Mouse (Mus musculus) cerebral cortex, adult 2 months (tissue): ENCODE results near the gene Galnt7.

Experiments
- WGBS: fragments of 180-500 bp; shearing (Covaris S2); methylation state at CpG from one replicate; pipeline ENCODE4 v1.1.7; 2018; 5-methylcytosine and 5-hydroxymethylcytosine counted together

Galnt7 gene

DNA sequence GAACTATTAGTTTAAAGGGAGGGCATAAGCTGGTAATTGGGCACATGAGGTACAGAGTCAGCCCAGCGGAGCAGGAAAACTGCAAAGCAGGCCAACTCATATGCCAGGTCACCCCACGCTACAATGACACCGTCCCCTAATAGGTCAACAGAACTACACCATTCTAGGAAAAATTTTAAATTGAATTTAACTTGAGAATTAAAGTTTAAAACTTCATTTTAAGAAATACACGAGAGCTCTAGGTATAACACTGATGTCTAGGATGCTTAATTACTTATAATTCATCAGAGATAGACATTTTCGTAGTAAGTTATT, 67.7 kb downstream of the Galnt7 start:
- WGBS, result 92% methylated on average over 5 of the region's 5 CpGs

DNA sequence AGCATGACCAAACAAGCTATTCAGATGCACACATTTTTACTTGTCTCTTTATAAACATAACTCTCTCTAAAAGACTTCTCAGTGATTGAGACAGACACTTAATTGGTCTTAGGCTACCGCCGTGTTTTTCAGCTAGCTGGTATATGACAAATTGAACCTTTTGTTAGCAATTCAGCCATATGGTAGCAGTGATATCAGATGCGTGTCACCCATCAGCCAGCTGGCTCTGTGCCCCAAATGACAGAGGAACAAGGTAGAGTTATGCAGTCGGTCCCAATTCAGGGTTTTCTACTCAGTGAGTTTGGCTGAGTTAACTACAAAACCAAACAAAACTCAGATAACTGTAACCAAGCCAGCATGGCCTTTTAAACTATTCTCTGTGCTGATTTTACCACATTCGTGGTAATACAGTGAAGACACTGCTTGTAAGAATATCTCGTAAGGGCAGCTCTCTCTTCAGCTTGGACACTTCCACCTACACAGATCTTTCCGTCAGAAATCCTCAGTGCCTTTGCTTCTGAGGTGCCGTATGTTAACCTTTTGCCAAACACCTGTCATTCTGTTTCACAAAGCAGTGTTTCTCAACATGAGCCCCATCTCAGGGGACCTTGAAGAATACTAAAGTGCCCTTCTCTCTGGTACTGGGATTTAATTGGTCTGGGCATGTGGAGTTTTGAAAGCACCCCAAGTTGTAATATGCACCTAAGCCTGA, 68.3 kb downstream of the Galnt7 start:
- 45% methylated on average over 8 of the region's 8 CpGs for WGBS

DNA sequence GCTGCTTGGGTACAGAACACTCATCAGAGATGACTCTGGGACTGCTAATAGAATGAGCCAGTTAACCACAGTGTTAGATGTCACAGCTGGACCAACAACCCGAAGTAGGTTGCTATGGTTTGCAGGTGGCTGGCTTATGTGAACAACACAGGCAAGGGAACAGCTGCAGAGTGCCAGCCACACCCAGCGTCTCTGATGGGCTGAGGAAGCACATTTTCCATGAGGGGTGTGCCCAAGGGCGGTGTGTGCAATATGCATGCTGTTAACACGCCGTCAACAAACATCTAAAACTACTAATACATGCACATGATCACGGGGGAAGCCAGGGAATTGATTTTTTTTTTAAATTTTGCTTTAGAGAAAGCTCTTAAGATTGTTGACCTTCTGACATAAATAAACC, 73.0 kb downstream of the Galnt7 start:
- 87% methylated on average over 6 of the region's 6 CpGs for WGBS

DNA sequence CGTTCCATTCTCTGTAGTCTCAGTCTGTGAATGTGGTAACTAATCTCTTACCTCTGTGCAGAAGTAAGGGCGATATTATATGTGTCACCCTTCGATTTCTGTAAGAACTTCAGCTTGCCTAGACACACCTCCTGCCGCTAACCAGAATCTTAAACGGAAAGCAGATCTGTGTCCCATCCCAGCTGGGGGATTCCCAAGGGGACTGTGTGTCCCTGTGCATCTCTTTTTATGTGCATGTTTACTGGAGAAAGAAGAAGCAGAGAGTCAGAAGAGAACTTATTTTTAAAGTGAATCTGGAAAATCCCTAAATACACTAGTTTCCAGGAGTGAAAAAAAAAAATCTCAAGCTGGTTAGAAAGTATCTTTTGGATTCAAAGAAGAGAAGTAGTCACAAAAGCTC, 75.5 kb downstream of the Galnt7 start:
- WGBS, result 67% methylated on average over 5 of the region's 5 CpGs

DNA sequence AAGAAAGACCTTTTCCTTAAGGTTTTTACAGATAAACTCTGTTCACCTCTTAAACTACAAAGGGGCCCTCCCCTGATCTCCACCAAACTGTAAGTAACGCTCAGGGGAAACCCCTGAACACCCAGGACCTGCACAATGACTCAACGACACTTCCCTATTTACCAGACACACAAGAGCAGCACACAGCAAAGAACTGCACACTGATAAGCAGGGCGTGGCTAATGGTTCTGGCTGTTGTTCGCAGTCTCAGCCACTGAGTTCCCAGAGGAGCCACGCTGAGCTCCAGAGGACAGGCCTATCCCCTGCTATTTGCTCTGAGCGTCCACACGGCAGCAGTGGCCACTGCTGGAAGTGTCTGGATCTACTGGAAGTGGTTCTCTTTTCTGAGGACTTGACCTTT, 76.6 kb downstream of the Galnt7 start:
- 54% methylated on average over 7 of the region's 7 CpGs for WGBS

DNA sequence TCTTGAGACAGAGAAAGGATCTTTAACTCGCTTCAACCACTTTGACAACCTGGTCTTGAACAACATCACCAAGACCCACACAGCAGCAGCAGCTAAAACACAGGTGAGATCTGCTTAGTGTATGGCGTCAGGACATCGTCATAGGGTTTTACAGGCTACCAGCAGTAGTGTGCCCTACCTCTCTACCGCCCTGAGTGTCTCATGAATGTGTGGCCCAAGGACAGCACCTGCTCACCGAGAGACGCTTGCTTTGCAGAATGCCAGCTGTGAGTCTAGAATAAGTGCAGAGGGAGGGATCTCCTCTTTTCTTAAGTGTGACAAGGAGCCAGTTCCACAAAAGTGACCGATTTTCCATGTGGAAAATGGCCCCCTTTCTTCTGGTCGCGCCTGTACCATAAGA, 77.5 kb downstream of the Galnt7 start:
- 91% methylated on average over 9 of the region's 9 CpGs for WGBS

DNA sequence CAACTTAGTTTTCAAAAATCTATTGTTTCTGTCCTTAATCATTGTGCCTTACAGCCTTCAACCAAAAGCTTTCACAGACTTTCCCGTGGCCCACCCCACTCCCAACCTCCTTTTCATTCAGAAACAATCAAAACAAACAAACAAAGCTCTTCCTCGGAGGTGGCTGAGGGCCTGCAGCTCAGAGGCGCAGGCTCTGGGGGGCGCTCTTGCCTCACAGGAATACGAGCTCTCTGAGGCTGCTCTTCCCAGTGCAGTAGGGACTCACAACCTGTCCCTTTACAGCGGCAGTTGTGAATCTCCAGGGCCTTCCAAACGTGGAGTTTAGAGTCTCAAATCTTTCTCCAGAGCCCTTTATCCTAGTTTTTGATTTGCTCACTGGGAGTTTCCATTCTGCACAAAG, 78.4 kb downstream of the Galnt7 start:
- 5% methylated on average over 7 of the region's 7 CpGs for WGBS

DNA sequence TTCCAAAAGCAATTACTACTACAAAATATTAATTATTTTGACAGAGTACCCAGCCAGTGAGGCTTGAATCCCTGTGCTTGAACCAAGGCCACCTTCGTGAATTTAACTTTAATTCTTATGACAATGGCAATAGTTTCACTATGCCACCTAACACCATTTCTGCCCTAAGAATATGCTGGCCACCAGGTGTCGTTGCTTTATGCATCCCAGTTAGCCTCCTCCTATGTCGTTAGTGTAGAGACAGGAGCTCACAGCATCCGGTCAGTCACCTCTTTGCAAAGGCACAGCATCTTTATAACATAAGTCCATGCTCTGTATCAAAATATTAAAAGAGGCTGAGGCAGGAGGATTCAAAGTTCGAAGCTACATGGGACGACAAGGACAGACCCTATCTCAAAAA, 79.0 kb downstream of the Galnt7 start:
- 76% methylated on average over 6 of the region's 6 CpGs for WGBS

DNA sequence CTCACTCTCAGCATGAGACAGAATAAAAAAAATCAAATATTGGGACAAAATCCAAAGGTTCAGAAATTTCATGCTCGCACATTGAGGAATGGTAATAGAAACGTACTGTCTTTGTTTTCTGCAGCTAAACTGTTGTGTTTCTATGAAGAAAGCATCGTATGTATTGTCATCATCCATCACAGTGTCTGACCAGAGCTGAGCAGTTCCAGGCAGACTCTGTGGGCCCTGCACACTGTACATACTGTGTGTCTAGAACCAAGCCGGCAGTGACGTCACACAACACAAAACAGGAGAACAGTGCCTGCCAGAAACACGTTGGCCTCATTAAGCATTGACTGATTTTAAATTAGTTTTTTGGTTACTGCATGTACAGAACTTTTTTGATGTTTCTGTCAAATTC, 82.9 kb downstream of the Galnt7 start:
- WGBS, result 30% methylated on average over 6 of the region's 6 CpGs

DNA sequence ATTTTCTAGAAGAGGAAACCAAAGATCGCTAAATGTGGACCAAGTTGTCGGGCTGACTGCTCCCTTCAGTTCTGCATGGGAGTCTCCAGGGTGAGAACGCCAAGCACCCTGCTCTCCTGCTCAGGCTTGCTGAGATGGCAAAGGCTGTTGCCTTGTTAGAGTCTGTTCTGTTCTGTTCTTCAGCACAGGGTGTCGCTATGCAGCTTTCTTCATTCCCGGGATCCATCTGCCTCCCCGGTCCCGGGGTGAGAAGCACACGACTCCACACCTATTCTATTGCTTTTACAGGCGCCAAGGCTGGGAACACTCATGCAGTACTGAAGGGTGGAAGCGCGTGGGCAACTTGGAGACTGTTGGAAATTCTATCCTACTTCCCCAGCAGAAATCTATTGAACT, 83.4 kb downstream of the Galnt7 start:
- WGBS, result 33% methylated on average over 11 of the region's 11 CpGs

DNA sequence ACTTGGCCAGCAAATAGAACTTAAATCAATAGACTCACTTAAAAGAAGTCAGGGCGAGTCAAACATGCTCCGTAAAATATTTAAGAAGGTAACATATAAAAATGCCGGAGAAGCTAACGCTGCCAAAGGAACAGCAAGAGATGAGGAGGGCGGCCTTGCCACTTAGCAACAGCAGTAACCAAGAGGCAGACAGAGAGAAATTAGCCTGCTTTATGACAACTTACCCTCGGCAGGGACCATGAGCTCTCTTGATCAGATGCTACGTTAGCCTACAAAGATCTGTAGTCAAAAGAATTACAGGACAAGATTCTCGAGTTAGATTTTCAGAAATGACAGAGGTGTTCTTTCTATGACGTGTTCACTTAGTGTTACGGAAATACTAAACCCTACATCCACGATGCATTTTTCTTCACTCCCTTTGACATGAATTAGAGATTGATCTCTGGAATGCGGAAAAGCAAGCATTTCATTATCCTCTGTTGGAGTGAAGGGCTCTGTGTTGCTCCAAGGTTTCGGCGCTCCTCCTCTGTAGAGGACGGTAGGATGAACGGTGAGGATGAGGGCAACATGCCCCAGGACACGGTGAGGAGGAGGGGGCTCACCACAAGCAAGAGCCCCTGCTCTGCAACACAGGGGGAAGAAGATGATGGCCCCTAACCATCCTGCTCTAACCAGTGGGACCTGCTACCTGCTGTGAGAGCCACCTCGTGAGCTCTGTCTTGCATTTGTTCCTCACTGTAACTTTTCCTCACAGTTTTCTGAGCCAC, 84.0 kb downstream of the Galnt7 start:
- WGBS, result 70% methylated on average over 18 of the region's 18 CpGs

DNA sequence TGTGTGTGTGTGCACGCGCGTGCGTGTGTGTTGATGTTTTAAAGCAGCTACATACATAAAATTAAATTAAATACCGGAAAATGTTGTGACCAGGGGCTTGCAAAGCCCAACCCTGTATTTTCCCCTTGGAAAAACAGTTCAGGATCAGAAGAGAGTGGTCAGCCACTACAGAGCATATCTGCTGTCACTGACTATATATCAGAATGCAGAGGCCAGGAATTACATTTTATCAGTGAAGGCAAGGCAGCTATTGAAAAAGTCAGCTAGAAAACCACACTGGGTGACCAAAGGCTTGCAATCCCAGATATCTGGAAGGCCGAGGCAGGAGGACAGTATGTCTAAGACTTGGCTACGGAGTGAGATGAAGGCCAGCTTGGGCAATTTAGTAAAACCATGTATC, 84.8 kb downstream of the Galnt7 start:
- WGBS, result 95% methylated on average over 7 of the region's 7 CpGs

DNA sequence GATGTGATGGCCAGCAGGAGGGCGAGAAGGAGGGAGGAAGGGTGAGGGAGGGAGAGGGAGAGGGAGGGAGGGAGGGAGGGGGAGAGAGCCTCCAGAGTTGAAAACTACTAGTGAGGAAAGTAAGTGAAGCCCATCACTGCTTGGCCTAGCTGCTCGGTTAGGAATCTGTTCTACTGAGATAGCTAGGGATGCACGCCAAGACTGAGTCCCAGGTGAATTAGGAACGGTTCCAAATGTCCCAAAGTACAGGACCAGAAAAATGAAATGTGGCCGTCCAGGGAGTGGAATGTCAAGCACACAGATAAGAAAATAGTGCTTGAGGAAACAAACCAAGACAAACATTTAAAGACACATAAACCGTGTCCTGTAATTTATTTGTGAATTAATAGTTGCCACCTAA, 87.8 kb downstream of the Galnt7 start:
- WGBS, result 91% methylated on average over 6 of the region's 6 CpGs

DNA sequence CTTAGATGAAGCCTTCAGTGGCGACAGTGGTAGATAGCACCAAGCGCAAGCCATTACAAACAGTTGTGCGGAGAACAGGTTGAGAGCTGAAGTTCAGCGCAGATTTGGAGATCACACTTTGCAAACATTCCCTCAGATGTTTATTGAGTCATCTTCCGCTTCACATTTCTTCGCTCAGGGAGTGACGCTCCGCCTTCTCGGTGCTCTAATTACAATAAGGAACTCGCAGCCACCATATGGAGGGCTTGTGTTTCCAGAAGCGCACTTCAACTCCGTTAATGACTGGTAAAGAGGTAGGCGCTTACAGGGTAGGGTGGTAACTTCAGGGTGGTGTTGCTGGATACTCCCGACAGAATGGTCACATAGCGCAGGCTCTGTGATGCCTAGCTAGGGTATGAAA, 89.1 kb downstream of the Galnt7 start:
- whole genome bisulfite sequencing, result 68% methylated on average over 15 of the region's 15 CpGs

DNA sequence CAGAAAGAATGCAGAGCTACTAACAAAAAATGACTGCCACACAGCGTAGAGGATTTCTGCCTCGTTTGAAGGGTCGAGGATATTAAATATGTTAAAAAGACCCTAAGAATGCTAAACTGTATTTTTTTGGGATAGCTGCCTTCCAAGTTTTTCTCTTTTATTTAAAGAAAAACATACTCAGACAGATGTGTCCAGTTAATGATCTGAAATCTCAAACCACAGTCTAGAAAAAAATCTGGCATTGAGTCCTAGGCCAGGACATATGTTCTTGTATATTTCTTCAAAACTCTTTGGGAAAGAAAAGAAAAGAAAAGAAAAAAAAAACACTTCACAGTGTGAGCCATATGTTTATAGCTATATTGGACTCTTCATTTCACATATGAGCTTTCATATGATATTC, 90.1 kb downstream of the Galnt7 start:
- WGBS, result 90% methylated on average over 3 of the region's 3 CpGs

DNA sequence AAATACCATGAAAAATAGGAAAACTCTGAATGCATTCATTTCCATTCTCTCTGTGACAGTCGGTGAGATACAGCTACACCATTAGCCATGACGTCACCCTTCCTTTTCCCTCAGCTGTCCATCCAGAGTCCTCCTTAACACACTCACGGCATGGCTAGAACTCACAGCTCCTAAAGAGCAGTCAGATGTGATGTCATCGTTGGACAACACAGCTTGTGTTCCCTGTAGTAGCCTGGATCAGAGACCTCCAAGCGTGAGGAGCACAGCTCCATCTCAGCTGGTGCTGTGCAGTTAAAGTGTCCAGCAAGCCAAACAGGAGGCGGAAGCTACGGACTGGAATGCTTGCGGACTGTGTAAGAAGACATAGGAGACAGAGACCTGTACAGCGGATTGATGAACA, 91.9 kb downstream of the Galnt7 start:
- WGBS, result 86% methylated on average over 9 of the region's 9 CpGs

DNA sequence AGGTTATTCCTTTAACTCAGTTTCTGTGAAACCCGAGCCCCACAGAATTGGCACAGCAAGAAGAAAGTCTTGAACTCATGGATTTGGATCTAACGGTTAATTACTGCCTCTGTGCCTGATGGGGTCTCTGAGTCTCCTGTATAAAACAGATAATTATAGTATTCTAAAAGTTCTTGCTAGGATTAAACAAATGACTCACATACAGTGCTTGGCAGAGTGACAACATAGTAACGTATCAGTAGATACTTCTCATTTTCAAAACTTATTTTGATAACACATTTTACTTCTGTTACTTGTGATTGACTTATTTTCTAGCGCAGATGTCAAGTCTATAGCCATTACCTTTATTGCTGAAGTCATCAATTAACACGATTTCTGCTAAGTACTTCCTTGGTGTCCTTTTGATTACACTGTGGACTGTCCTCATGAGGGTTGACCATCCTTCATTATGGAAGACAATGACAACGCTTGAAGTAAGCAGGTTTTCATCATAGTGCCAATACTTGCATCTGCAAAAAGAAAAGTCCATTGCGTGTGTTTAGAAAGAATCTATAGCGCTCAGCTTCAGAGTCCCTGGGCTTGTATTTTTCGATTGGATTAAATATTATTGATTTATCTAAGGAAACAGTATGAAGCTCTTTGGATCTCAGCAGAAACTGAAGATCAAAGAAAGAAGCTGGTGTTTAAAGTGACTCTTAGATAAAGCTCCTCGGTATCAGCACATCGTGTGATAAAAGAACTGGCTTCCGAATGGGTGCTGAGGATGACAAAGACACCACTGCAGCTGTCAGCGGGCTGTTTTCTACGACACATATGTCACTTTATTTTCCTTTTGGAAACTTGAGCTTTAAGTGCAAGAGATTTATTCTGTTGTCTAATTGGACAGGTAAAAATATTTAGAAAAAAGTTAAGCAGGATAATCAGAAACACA, 100.5 kb downstream of the Galnt7 start:
- 86% methylated on average over 14 of the region's 14 CpGs for WGBS

DNA sequence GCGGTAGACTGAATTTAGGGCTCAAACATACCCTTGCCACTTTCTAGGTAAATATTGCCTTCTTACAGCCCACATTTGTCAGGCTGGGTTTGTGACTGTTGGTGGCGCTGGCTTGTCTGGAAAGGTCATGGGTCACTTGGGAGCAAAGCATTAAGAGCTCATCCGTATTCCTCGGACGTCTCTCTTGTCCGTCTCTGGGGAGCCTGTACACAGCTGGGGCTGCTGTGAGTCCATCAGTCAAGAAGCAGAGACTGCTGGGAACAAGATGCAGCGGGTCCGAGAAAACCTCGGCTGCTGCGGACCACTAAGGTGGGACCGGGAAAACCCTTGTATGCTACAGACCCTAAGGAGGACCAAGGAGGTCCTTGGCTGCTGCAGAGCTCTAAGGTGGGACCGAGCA, 105.3 kb downstream of the Galnt7 start:
- 86% methylated on average over 12 of the region's 12 CpGs for WGBS

DNA sequence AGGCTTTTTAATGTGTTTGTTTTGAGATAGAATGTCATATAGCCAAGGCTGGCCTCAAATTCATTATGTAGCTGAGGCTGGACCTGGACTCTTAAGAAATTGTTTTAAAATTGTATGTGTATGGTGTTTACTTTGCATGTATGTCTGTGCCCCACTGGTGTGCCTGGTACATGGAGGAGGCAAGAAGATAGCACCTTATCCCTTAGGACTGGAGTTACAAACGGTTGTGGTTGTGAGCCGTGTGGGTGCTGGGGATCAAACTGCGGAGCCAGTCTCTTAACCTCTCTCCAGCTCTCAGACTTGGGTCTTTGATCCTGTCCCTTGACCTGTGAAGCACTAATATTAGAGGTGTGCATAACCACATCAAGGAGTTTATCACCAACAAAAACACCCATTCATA, 106.0 kb downstream of the Galnt7 start:
- WGBS, result 97% methylated on average over 3 of the region's 3 CpGs

DNA sequence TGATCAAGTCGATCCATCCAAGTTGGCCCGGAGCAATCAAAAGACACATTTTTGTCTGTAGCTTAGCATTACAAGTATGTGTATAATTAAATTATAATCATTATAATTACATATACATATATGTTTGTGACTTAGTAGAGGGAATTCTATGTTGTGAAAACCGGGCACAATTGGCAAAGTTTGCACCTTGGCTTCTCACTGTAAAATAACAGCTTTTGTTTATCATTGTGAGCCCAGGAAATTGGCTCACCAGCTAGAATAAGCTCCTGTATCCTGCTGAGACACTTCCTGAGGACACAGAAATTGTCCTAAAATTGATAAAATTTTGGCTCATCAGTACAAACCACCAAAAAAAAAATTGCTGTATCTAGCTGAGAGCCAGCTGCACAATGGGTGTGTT, 106.4 kb downstream of the Galnt7 start:
- WGBS, result 68% methylated on average over 3 of the region's 3 CpGs

DNA sequence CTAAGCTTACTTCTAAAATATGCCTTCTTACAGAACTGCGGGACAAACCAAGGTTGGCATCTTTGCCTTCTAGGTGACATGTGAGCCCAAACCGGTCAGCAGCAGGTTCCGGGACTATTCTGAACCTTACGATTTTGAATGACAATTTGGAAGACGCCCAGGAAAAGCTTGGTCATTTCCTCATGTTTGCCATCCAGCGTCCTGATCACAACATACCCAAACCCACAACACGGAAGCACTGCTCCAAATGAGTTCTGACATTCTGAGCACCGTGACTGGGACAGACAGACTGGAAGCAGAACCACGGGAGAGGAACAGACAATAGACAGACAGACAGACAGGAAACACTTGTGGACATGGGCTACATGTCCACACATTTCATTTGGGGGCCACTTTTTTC, 111.4 kb downstream of the Galnt7 start:
- 79% methylated on average over 9 of the region's 9 CpGs for WGBS

DNA sequence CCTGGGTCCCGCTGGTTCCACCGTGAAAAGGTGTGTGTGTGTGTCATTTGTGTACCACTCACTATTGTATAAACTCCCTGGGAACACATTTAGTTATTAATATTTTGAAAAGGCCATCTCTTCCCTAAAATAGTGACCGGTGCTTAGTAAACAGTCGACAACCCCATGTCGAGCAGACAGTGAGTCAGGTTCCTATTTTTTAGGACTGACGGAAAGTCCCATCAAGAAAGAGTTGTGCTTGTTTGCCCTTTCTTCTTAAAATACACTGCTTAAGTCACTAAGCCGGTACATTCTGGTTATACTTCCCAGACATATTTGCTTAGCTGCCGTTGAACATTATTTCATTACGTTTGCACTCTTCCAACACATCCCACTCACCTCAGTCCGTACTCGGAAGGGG, 111.9 kb downstream of the Galnt7 start:
- WGBS, result 78% methylated on average over 11 of the region's 11 CpGs
